Mouse (Mus musculus): Measurements from ENCODE around the gene Tspear.

Tspear gene

GRCm38 (mm10) chr10:77797677-77798076 is 111.3 kb downstream of the Tspear start:
- DNase-seq = no peak

- peak; percentile 49 for DNase-seq
Observed at GRCm38 (mm10) chr10:77798164-77798920, 112.0 kb downstream of the Tspear start.

- no peak for DNase-seq
Observed at GRCm38 (mm10) chr10:77798921-77799508, 112.6 kb downstream of the Tspear start, which contains the start of gene Gm19668. Gene Gm19668 (minus strand): TSS chr10:77799133.

- DNase-seq = no peak
Observed at GRCm38 (mm10) chr10:77804095-77804494, 117.7 kb downstream of the Tspear start.

- no peak for DNase-seq
Observed at GRCm38 (mm10) chr10:77811743-77812142, 125.4 kb downstream of the Tspear start, which contains the start of gene Gm9507. Gene Gm9507 (minus strand): TSS chr10:77811843.

- DNase-seq = no peak
Observed at GRCm38 (mm10) chr10:77814382-77814781, 128.0 kb downstream of the Tspear start, which contains the start of gene Gm2696. Gene Gm2696 (plus strand): TSS chr10:77814682.

GRCm38 (mm10) chr10:77815514-77815913 is 129.1 kb downstream of the Tspear start:
- no peak for DNase-seq

GRCm38 (mm10) chr10:77818523-77818922 is 132.2 kb downstream of the Tspear start:
- no peak for DNase-seq

GRCm38 (mm10) chr10:77819203-77819602 is 132.8 kb downstream of the Tspear start:
- DNase-seq = no peak

GRCm38 (mm10) chr10:77826951-77827350 is 140.6 kb downstream of the Tspear start, which contains the start of gene Krtap10-4:
Gene Krtap10-4 (minus strand): TSS chr10:77827095.
- DNase-seq = no peak

GRCm38 (mm10) chr10:77835647-77836046 is 149.3 kb downstream of the Tspear start, which contains the start of gene Krtap10-10:
Gene Krtap10-10 (plus strand): TSS chr10:77835947.
- no peak for DNase-seq

GRCm38 (mm10) chr10:77839006-77839405 is 152.6 kb downstream of the Tspear start:
- no peak for DNase-seq

- no peak for DNase-seq
Observed at GRCm38 (mm10) chr10:77846503-77846902, 160.1 kb downstream of the Tspear start, which contains the start of gene Gm36176. Gene Gm36176 (plus strand): TSS chr10:77846803.

- peak; percentile 58 for DNase-seq
Observed at GRCm38 (mm10) chr10:77846961-77847360, 160.6 kb downstream of the Tspear start.

GRCm38 (mm10) chr10:77847538-77847937 is 161.2 kb downstream of the Tspear start:
- no peak for DNase-seq

GRCm38 (mm10) chr10:77852559-77852958 is 166.2 kb downstream of the Tspear start, which contains the start of gene Gm10318:
Gene Gm10318 (plus strand): TSS chr10:77852859.
- no peak for DNase-seq

GRCm38 (mm10) chr10:77861675-77862074 is 175.3 kb downstream of the Tspear start, which contains the start of gene Gm3285:
Gene Gm3285 (plus strand): TSS chr10:77861975.
- DNase-seq = no peak

- peak; percentile 49 for DNase-seq
Observed at GRCm38 (mm10) chr10:77864067-77864761, 177.8 kb downstream of the Tspear start.

GRCm38 (mm10) chr10:77864762-77865143 is 178.4 kb downstream of the Tspear start:
- DNase-seq = no peak

- DNase-seq = no peak
Observed at GRCm38 (mm10) chr10:77867546-77867945, 181.2 kb downstream of the Tspear start.

- no peak for DNase-seq
Observed at GRCm38 (mm10) chr10:77869651-77870050, 183.3 kb downstream of the Tspear start.

GRCm38 (mm10) chr10:77878985-77879384 is 192.6 kb downstream of the Tspear start:
- no peak for DNase-seq

GRCm38 (mm10) chr10:77880305-77880704 is 193.9 kb downstream of the Tspear start:
- DNase-seq = no peak
